Mouse (Mus musculus): Measurements from ENCODE around the gene Jtb.
"Not testable (repeated sequence)": the region's sequence is repeated elsewhere in the genome, so short reads cannot be mapped to it uniquely, and the experiment has no call there.

Gene Jtb

DNA sequence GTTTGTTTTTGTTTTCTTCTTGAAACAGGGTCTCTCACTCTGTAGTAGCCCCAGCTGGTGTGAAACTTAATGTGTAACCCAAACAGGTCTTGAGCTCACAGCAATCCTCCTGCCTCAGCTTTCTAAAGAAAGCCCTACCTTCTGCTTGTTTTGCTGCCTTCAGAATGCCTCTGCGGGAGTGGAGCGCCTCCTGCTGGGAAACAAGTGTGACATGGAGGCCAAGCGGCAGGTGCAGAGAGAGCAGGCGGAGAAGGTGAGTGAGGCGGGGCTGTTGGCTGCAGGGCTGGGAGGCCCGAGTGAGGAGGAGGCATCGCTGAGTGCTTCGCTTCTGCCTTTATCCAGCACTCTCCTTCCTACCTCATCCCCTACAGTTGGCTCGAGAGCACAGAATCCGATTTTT lies 7.1 kb upstream of the Jtb start:
- no peak for DNase-seq

DNA sequence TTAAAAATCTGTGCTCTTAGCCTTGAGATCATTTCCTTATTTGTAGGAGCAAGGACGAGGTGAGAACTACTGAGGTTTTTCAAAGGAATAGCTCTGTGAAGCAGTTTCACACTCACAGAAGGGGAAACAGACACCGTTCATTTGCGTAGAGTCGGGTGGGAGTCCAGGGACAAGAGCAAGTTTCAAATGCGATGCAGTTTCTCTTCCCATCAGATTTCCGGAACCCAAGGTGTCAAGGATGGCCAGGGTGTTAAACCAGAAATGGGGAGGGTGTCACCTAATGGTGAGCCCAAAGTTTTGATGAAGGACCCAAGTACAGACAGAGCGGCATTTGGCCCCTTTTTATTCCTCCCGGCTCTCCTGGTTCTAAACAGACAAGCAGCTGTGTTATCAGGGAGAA lies 322 bp upstream of the Jtb start:
- no peak for DNase-seq

DNA sequence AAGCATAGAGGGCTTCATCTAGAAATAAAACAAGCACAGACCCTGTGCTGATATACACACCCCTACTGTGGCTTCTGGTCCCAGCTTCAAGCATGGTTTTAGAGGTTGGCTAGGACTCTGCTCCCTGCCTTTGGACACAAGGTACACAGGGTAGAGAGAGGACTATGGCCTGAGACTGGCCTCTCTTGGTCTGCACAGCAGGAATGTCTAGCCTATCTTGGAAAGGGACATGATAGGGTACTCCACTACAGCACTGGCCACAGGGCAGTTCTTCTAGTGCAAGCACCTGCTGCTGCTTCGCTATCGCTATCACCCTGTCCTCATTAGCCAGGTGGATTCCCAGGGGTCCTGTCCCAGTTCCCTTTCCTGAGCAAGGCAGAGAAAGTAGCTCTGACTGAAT lies 9.9 kb downstream of the Jtb start:
- peak; percentile 36 to 72 for DNase-seq

DNA sequence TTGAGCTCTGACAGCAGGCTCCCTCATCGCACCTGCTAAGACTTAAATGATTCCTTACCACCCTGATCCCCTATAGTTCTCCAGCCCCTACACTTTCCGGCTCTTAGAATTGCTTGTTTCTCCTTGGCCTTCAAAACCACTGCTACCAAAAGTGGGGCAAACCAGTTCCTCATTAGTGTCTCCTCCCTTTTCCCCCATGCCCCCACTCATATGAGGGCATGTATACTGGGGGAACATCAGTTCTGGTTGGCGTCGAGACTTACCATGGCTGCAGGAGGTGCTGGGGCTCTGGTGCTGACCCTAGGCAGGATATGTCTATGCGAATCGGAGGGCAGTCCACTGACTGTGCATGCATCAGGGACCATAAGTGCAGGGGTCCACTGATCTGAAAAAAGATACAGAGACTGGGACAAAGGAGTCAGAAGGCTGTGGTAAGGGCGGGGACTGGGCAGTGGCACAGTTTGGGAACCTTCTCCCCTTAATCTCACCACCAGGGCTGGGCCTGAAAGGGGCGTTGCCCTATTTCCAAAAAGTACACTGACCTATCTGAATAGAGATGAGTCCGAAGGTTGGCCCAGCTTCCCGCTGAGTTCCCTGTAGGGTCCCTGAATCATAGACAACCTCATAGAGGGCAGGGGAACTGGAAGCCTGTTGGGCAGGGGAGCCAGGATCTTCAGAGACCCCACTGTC lies 10.4 kb downstream of the Jtb start:
- no peak for DNase-seq

DNA sequence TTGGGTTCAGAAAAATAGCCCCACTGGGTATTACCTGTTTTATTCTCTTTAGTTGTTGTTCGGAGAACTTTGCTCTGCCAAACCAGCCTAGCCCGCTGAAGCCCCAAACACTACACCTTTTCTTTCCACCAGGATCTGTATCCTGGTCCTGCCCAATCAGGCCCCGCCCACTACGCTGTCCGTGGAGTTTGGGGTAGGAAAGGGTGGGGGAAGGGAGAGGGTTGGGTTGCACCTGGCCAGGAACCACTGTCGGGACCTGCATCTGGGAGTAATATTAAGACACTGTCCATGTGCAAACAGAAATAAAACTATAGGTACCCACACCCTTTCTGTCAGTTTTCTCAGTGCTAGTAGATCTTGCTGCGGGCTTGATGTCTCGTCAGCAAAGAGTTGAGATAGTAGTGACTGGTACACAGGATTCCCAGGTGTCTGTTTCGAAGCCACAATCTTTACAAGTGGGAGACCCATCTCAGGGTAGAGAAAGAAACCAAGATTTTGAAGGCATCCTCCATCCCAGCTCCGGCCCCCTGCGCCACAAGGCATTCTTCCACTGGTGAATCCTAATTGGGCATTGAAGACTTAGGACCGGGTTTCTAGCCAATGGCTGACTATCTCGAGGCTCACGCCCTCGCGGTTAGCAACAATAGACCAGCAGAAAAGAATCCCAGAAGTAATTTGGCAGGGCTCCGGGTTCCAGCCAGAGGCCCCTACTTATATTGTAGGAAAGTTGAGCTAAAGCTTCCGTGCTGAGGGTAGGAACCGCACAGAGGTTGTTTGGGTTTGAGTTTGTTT lies 11.8 kb downstream of the Jtb start, which contains the start of gene Creb3l4:
Gene Creb3l4, minus strand, starts transcription at position 529 of the 792 bp plus-strand sequence.
- peak; percentile 64 to 65 for DNase-seq

DNA sequence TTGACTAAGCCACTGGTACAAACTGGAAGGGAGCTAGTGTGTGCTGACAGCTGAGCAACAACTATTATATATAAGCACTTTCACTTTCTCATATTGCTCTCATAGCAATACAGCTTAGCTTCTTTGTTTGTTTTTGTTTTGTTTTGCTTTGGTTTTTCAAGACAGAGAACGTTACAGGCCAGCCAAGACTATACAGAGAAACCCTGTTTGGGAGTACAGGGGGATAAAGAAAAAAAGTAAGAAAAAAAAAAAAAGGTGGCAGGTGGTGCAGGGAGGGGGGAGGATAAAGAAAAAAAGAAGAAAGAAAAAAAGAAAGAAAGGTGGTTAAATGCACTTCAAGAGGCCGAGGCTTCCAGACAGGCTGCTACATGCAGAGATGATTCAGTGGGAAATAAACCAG lies 14.0 kb downstream of the Jtb start:
- DNase-seq = no peak

DNA sequence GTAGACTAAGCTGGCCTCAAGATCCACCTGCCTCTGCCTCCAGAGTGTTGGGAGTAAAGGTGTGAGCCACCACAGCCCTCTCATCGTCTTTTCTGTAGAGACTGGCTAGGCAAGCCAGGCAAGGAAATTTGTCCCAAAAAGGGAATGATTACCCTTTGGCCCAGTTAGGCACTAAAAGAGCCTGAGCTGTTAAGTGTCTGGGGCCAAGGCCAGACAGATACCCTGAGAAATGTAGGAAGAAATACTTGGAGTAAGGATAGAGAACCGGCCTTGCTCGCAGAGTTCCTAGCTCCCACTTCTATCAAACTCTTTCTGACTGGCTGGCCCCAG lies 16.2 kb downstream of the Jtb start:
- DNase-seq = no peak

DNA sequence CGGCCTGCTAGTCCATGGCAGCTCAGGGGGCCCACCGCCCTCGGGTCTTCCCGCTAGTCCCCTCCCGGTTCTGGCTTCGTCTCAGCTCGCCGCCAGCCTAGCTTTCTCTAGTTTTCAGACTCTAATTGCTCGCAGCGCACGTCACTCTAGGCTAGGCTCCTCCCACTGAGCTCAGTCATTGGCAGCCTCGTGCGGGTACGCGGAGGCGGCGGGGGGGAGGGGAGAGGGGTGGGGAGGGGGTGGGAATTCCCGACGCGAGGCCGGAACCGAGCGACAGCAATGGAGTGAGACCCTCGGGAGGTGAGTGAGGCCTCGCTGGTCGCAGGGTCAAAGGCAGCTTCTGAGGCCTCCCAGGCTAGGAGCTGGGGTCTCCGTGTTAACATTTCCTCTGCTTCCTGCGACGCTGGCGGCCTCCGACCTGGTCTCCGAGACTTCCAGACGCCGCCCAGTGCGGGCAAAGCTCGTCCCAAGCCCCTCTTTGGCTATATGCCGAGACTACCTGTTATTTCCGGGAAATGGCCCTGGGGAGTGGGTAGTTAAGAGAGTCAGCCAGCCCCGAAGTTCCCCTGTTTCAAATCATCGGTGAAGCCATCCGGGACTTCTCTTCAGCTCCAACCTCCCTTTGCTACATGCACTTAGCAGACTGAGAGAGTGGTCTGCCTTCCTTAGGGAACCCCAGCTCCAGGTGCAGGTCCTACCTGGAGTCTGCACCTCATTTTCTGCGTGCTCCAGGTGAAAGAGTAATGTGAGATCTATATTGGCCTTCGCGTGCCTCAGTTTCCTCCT lies 16.8 kb downstream of the Jtb start, which contains the start of gene Slc39a1:
Gene Slc39a1, plus strand, starts transcription at position 213 of the 786 bp plus-strand sequence.
- DNase-seq = peak; percentile 97

DNA sequence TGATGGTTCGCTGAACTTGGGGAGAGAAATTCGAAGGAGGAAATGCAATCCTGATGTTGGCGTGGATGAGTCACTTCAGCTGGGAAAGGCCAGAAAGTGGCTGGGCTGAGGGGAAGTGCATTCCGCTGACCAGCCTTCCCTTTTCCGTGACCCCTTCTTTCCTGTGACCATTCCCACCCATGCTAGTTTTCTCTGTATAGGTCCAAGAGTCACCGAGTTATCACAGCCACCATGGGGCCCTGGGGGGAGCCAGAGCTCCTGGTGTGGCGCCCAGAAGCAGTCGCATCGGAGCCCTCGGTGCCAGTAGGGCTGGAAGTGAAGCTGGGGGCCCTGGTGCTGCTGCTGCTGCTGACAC lies 17.3 kb downstream of the Jtb start:
- DNase-seq = peak; percentile 18 to 58

DNA sequence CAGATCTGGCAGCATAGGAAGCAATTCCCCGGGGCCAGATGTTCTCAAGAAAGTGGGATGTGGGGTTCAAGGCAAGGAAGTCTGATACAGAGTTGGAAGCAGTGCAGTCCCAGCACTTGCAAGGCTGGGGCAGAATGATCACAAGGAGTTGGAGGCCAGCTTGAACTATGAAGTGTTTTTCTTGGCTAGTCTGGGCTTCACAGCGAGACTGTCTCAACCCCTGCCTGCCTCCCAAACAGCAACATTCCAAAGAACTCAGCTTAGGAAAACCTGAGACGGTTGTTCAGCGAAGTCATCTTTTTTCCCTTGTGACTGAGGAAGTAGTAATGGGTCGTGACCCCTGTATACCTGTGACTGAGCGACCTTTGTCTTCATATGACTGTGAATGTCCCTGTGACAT lies 19.4 kb downstream of the Jtb start:
- no peak for DNase-seq

DNA sequence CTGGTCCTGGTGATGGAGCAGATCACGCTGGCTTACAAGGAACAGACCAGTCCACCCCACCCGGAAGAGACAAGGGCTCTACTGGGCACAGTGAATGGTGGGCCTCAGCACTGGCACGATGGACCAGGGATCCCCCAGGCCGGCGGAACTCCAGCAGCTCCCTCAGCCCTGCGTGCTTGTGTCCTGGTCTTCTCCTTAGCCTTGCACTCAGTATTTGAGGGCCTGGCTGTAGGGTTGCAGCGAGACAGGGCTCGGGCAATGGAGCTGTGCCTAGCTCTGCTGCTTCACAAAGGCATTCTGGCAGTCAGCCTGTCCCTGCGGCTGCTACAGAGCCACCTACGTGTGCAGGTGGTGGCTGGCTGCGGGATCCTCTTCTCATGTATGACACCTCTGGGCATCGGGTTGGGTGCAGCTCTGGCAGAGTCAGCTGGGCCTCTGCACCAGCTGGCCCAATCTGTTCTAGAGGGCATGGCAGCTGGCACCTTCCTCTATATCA lies 20.4 kb downstream of the Jtb start:
- DNase-seq = not testable (repeated sequence)

DNA sequence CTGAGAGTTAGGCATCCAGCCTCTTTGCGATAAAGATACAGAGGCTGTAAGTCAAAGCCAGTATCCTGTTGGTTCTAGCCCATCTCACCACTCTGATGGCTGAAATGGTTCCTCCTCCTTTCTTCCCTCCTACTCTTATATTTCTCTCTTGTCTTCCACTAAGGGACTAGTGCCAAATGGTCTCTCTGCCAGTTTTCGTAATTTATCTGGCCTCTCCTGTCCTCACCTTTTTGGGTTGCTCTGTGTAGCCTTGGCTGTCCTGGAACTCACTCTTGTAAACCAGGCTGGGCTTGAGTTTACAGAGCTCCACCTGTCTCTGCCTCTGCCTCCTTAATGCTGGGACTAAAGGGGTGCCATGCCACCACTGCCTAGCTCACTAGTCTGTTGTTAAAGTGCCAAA lies 21.3 kb downstream of the Jtb start:
- DNase-seq = not testable (repeated sequence)

DNA sequence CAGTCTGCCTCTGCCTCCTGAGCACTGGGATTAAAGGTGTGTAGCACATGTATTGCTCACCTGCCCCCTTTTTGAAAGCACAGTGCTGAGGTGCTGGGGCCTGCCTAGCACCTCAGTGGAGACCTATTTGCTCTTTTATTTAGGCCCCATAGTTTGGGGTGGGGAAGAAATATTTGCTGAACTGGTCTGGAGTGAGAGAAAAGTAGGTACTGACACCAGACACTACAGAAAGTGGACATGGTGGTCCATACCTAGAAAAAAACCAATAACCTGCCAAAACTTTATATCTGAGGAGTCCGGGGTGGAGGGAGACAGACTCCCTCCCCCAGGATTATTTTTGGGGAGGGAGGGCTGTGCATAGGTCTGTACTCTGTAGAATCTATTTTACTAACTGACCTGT lies 21.8 kb downstream of the Jtb start:
- not testable (repeated sequence) for DNase-seq

DNA sequence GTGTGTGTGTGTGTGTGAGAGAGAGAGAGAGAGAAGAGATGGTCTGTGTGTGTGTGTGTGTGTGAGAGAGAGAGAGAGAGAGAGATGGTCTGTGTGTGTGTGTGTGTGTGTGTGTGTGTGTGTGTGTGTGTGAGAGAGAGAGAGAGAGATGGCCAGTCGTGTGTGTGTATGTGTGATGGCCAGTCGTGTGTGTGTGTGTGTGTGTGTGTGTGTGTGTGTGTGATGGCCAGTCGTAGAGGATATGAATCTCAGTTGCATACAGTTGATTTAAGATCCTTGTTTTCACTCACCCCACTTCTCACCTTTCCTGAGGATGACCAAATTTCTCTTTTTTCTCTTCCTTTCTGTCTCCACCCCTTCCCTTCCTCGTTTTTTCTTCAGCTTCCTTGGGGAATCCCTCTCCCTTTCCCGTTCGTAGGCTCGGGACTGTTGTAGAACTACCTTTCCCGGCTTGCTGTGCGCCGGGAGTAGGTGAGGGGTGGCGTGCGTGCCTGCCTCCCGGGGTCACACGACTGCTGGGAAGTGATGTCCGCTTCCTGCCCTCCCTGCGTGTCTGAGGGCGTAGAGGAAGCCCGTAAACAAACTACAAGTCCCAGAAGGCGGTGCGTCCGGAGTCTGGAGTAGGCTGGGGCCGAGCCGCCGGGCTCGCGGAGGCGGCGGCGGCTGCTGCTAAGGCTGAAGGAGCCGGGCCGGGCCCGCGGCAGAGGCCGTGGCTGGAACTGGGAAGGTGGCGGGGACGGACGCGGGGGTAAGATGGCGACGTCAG lies 22.4 kb downstream of the Jtb start, which contains the start of gene Crtc2:
Gene Crtc2, plus strand, starts transcription at position 511 of the 766 bp plus-strand sequence.
- peak; percentile 96 to 99 for DNase-seq

DNA sequence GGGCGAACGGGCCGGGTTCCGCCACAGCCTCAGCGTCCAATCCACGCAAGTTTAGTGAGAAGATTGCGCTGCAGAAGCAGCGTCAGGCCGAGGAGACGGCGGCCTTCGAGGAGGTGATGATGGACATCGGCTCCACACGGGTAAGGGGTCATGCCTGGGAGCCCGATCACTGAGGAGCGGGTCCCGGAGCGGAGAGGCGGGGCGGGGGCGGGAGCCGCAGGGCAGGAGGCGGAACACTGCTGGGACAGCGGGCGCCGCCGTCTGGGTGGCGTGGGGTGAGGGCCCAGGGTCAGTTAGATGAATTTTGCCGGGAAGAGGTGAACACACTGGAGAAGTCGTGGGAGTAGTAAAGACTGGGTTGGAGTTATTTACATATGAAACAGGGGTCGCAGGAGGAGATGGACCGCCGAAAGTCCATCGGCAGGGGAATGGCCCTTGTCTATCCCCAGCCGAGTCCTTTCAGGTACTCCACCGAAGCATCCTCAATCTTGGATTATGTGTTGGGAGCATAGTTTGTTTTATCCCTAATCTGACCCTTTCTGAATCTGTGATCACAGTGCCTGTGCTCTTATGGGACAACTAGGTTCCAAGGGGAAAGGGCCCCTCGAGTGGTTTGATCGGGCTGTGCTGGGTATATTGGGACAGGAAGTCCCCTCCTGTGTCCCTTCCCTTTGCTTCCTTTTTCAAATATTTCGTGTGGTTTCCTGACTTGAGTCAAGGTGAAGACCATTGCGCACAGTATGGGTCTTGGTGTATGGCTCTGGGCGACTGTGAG lies 23.2 kb downstream of the Jtb start:
- peak; percentile 59 to 85 for DNase-seq

DNA sequence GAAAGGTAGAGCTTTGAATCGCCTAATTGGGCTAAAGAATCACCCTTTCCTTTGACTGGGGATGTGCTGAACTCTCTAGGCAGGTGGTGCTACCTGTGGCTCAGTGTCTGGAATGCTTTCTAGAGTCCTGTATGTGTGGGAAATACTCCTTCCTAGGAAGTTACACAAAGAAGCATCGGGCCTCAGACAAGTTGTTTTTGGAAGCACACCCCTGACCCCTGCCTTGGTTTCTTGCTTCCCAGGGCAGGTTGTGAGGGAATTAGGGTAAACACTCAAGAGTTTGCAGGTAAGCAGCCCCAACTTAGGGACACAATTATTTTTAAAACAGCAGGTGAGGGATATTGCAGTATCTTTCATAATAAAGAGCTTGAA lies 23.8 kb downstream of the Jtb start:
- peak in 1 of 2 experiments; percentile 10 for DNase-seq

DNA sequence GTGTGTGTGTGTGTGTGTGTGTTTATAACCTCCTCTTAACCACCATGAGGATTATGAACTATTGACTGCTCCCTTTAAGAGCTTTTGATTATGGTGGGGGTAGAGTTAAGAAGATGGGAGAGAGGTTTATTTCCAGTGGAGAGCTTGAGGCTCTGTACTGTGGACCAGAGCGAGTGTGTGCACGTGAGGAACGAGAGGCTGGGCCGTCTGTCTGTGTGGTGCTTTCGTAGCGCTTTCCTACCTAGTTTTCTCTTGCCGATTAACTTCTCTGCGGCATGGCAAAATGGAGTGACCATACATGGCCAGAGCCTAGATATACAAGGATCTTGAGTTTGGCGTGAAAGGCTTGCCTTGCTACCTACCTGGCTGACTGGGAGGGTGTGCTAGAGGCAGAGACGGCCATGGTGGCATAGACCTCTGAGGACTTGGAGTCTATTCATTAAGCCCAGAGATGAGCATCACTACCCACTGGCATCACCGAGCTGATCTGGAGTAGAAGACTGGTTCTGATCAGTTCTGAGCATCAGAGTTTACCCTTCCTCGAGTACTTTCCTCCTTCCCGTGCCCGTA lies 24.5 kb downstream of the Jtb start:
- peak in 1 of 2 experiments; percentile 26 for DNase-seq

DNA sequence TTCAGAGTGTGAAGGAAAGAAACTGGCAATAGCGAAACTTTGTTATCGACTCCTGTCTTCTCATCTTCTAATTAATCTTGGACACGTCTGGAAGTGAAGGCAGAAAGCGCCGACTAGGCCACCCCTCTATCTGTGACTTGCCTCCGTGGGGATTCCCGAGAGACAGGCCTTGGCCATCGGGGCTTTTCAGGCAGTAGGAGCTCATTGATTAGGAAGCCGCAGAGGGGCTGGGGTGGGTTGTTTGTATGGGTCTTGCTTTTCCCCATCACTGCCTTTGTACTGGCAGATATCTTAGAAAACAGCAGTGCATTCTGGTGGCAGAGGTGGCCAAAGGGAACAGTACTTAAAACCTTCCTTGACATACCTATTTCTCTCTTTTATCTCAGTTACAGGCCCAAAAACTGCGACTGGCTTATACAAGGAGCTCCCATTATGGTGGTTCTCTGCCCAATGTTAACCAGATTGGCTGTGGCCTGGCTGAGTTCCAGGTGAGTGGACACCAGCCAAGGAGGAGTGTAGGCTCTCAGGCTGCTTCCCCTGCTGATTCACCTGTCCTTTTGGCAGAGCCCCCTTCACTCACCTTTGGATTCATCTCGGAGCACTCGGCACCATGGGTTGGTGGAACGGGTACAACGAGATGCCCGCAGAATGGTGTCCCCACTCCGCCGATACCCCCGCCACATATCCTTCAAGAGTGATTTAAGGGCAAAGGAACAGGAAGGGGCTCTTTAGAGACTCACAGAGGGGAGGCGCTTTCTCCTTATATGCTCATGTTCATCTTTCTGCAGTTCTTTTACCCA lies 25.5 kb downstream of the Jtb start:
- peak; percentile 74 to 75 for DNase-seq

DNA sequence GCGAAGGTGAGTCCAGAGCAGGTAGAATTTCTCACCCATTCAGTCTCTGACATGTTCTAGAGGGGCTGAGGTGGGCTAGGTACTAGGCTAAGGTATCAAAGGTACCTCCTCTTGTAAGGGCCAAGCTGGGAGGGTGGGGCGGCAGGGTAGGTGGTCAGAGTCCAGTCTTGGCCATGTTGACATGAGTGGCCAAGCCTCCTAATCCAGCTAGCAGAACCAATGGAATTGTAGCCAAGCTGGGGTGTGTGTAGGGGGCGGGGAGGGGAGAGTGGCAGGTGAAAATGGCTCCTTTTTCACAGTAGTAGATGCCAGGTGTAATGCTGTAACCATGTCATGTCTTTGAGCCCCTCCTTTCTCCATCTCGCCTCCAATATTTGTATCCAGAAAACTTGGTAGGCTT lies 27.1 kb downstream of the Jtb start:
- DNase-seq = peak; percentile 51 to 83

DNA sequence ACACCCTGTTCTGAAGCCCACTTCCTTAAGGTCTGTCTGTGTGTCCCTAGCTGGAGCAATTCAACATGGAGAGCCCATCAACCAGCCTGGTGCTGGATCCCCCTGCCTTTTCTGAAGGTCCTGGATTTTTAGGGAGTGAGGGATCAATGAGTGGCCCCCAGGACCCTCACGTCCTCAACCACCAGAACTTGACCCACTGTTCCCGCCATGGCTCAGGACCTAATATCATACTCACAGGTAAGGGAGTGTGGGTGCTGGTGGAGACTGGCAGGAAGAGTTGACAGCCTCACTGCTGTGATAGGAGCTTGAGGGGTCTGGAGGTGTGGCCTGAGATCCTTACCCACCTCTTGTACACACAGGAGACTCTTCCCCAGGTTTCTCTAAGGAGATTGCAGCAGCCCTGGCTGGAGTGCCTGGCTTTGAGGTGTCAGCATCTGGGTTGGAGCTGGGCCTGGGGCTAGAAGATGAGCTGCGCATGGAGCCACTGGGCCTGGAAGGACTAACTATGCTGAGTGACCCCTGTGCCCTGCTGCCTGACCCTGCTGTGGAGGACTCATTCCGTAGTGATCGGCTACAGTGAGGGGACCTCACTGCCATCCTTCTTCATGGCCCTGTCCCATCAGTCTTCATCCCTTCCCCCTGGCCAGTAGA lies 31.8 kb downstream of the Jtb start:
- peak in 1 of 2 experiments; percentile 35 for DNase-seq
